Mouse (Mus musculus): ENCODE results near the gene Rabgap1l. TPM values are rescaled to one million over a fixed set of nuclear protein-coding genes. Genes with fewer than 3 reads are reported as not detected.

Gene Rabgap1l
- polyA plus RNA-seq, 1 experiment: 29.9 TPM

GRCm38 (mm10) chr1:160351146-160351879 lies 441.7 kb downstream of the Rabgap1l start:
- TF ChIP-seq POLR2A (IDR thresholded peaks at IDR 0.05; ENCODE audit: borderline replicate concordance, low read depth, low read length) (no peak), CTCF (IDR thresholded peaks at IDR 0.05; ENCODE audit: low read depth, low read length) (no peak)
- Histone ChIP-seq H3K4me3 (ENCODE audit: insufficient read depth, low read length) (no peak overlapping the region), H3K4me1 (ENCODE audit: control insufficient read depth, insufficient read depth, low read length) (peaks cover 2% of the 10 kb centered on the region), H3K27ac (ENCODE audit: insufficient read depth, low read depth, low read length) (no peak overlapping the region)

DNA sequence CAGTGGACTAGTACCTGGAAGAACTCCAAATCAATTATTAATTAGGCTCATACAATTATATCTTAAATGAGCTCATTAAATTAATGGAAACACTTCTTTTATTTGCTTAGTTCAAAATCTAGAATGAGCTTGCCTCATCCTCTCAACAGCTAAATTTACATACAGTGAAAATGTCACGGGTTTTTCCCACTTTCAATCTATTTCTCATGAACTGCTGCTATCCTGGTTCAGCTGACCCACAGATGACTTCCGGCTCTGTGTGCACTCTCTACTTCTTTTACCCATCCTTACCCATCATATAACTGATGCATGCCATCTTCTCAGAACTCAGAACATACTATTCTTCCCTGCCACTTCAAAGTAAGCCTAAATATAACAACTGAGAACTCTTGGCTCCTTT lies 452.4 kb downstream of the Rabgap1l start:
- TF ChIP-seq CTCF (IDR thresholded peaks at IDR 0.05; ENCODE audit: low read depth, low read length) (no peak), POLR2A (IDR thresholded peaks at IDR 0.05; ENCODE audit: borderline replicate concordance, low read depth, low read length) (no peak)
- Histone ChIP-seq H3K4me3 (ENCODE audit: insufficient read depth, low read length) (no peak overlapping the region), H3K4me1 (ENCODE audit: control insufficient read depth, insufficient read depth, low read length) (peaks cover 6% of the 10 kb centered on the region), H3K27ac (ENCODE audit: insufficient read depth, low read depth, low read length) (no peak overlapping the region)

DNA sequence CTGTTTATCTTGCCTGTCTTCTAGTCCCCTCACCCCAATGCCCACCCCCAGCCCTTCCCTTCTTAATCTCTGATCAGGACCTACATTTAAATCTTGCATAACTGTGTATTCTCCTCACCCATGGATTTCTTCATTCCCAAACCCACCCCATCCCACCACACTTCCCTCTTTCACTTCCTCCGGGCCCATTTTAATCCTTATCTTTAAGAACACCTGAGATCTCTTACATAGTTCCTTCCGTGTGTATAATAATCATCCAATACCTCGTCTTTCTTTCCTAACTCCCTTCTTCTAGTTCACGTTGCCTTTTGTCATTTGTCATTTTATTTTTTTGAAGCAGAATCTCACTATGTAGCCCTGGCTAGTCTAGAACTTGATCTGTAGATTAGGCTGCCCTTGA lies 453.6 kb downstream of the Rabgap1l start:
- TF ChIP-seq CTCF (IDR thresholded peaks at IDR 0.05; ENCODE audit: low read depth, low read length): no peak
- no peak for TF ChIP-seq POLR2A (IDR thresholded peaks at IDR 0.05; ENCODE audit: borderline replicate concordance, low read depth, low read length)
- Histone ChIP-seq H3K4me1 (ENCODE audit: control insufficient read depth, insufficient read depth, low read length) (peaks cover 6% of the 10 kb centered on the region), H3K27ac (ENCODE audit: insufficient read depth, low read depth, low read length) (no peak overlapping the region), H3K4me3 (ENCODE audit: insufficient read depth, low read length) (no peak overlapping the region)

DNA sequence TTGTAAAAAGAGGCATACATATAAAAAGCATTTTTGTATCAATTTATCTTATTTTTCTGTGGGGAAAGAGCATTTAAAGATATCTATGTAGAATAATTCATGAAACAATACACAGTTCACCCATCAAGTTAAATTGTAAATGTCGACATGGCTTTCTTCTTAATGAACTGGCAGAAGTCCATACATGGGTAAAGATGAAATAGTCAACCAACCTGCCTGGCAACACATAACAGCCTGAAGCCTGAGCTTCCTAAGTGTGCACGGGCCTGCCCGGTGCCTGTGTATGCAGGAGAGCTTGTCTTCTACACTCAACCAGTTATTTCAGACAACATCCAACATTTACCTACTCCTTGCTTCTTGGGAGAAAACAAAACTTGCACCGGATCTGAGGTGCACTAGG lies 458.2 kb downstream of the Rabgap1l start:
- H3K4me1 ChIP-seq (ENCODE audit: control insufficient read depth, insufficient read depth, low read length): peaks cover 8% of the 10 kb centered on the region
- no peak overlapping the region for H3K27ac ChIP-seq (ENCODE audit: insufficient read depth, low read depth, low read length)
- H3K4me3 ChIP-seq (ENCODE audit: insufficient read depth, low read length): no peak overlapping the region
- TF ChIP-seq CTCF (IDR thresholded peaks at IDR 0.05; ENCODE audit: low read depth, low read length) (no peak), POLR2A (IDR thresholded peaks at IDR 0.05; ENCODE audit: borderline replicate concordance, low read depth, low read length) (no peak)

DNA sequence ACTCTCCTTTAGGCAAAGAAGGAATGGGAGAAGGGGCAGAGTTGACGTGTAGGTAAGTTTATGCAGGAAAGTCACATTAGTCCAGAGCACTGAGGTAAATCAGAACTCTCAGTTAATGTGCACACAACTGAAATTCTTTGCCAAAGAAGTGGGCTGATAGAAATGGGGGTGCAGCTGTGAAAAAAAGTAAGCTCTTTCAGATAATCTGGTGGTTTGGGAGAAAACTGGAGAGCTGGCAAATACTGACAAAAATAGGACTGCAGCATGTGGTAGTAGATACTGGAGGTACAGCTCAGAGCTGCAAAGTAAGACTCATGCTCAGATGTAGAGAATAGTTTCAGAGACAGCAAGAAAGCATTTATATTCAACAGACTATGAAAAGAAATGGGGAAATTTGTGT lies 462.2 kb downstream of the Rabgap1l start:
- no peak overlapping the region for H3K27ac ChIP-seq (ENCODE audit: insufficient read depth, low read depth, low read length)

DNA sequence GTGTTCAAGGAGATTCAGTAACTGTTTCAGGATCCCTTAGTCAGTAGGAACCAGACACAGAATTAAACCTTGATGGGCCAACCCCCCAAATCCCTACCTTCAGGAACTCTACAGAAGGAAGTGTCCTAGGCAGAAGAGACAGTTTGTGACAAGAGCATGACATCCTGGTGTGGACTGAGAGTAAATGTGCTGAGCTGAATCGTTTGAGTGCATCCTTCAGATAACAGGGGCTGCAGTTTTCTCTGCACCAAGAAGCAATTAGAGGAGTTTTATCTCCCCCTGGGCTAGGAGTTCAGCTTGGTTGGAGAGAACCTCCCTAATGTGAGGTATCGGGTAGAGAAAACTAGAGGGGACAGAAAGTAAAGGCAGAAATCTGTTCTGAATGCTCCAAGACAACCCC lies 462.8 kb downstream of the Rabgap1l start:
- Histone ChIP-seq H3K27ac (ENCODE audit: insufficient read depth, low read depth, low read length) (no peak overlapping the region), H3K4me3 (ENCODE audit: insufficient read depth, low read length) (no peak overlapping the region), H3K4me1 (ENCODE audit: control insufficient read depth, insufficient read depth, low read length) (peaks cover 2% of the 10 kb centered on the region; the same call in 1 of the 2 replicates)
- no peak for TF ChIP-seq POLR2A (IDR thresholded peaks at IDR 0.05; ENCODE audit: borderline replicate concordance, low read depth, low read length)

More for the DNA sequence above, 462.2 kb downstream of the Rabgap1l start:
- no peak for TF ChIP-seq POLR2A (IDR thresholded peaks at IDR 0.05; ENCODE audit: borderline replicate concordance, low read depth, low read length)
- no peak for TF ChIP-seq CTCF (IDR thresholded peaks at IDR 0.05; ENCODE audit: low read depth, low read length)
- Histone ChIP-seq H3K4me3 (ENCODE audit: insufficient read depth, low read length) (no peak overlapping the region), H3K4me1 (ENCODE audit: control insufficient read depth, insufficient read depth, low read length) (peaks cover 2% of the 10 kb centered on the region; the same call in 1 of the 2 replicates)

DNA sequence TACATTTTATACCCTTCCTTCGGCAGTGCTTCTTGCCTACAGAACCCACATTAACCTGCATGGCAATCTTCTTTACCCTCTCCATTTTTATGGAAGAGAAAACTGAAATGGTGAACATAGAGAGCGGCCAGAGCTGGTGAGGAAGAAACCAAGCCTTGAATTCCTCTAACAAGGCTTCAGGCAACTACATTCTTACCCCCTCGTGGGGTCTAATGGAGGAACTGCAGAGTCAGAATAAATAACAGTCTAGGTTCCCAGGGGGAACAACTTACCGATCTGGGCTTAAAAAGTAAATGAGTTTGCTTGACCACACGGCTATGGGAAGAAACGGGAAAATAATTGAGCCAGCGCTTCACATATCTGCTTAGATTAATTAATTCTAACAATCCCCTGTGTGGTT lies 463.2 kb downstream of the Rabgap1l start:
- H3K27ac ChIP-seq (ENCODE audit: insufficient read depth, low read depth, low read length): no peak overlapping the region
- no peak for TF ChIP-seq CTCF (IDR thresholded peaks at IDR 0.05; ENCODE audit: low read depth, low read length)
- no peak for TF ChIP-seq POLR2A (IDR thresholded peaks at IDR 0.05; ENCODE audit: borderline replicate concordance, low read depth, low read length)
- H3K4me1 ChIP-seq (ENCODE audit: control insufficient read depth, insufficient read depth, low read length): peaks cover 2% of the 10 kb centered on the region; the same call in 1 of the 2 replicates
- H3K4me3 ChIP-seq (ENCODE audit: insufficient read depth, low read length): no peak overlapping the region

DNA sequence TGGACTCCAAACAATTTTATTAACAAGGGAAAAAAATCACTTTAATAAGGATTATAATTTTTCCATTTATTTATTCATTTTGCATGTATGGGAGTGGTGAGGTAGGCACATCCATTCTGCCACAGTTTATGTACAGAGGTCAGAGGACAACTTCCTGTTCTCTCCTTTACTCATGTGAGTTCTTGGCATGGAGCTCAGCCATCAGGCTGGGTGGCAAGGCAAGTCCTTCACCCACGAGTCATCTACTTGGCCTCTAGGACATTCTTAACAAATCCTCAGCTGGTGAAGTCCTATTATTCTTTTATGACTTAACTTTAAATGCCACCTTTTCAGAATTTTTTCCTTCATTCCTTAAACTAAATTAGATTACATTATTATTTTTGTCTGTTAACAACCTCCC lies 465.5 kb downstream of the Rabgap1l start:
- H3K4me1 ChIP-seq (ENCODE audit: control insufficient read depth, insufficient read depth, low read length): peaks cover 5% of the 10 kb centered on the region
- TF ChIP-seq CTCF (IDR thresholded peaks at IDR 0.05; ENCODE audit: low read depth, low read length): no peak
- TF ChIP-seq POLR2A (IDR thresholded peaks at IDR 0.05; ENCODE audit: borderline replicate concordance, low read depth, low read length): no peak
- no peak overlapping the region for H3K27ac ChIP-seq (ENCODE audit: insufficient read depth, low read depth, low read length)
- no peak overlapping the region for H3K4me3 ChIP-seq (ENCODE audit: insufficient read depth, low read length)

DNA sequence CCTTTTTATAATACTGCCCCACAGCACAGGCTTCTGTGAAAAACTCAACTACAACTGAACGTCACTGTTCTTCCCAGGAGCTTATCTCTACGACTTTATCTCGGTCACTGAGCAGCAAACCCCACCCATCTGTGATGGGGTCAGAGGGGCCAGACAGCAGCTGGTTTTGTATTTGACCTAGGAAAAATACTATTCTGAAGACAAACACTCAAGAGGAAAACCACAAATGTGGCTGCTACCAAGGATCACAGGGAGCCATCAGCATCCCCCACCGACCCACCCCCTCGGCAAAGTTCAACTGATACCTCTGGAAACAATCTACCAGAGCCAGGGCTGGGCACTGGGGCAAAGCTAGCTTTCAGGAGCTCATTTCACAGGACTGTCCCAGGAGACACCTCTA lies 467.5 kb downstream of the Rabgap1l start:
- H3K4me3 ChIP-seq (ENCODE audit: insufficient read depth, low read length): no peak overlapping the region
- no peak overlapping the region for H3K27ac ChIP-seq (ENCODE audit: insufficient read depth, low read depth, low read length)
- no peak for TF ChIP-seq CTCF (IDR thresholded peaks at IDR 0.05; ENCODE audit: low read depth, low read length)
- no peak for TF ChIP-seq POLR2A (IDR thresholded peaks at IDR 0.05; ENCODE audit: borderline replicate concordance, low read depth, low read length)
- H3K4me1 ChIP-seq (ENCODE audit: control insufficient read depth, insufficient read depth, low read length): peaks cover 7% of the 10 kb centered on the region

DNA sequence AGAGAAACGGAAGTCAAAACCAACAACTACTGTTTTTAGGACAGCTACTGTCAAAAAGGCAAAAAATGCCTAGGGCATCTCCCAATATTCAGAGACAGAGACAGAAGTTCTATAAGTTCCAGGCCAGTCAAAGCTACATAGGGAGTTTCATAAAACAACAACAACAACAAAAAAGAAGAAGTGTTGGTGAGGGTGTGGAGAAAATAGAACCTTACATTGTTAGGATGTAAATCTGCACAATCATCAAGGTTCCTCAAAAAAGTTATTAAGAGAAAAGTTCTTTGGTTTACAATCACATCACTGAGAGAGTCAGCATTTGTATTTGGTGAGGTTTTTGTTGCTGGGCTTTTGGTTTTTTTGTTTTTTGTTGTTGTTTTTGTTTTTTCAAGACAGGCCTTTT lies 472.3 kb downstream of the Rabgap1l start:
- Histone ChIP-seq H3K27ac (ENCODE audit: insufficient read depth, low read depth, low read length) (peak overlapping the region; percentile 24; the same call in 1 of the 2 replicates), H3K4me1 (ENCODE audit: control insufficient read depth, insufficient read depth, low read length) (peaks cover 7% of the 10 kb centered on the region), H3K4me3 (ENCODE audit: insufficient read depth, low read length) (no peak overlapping the region)
- TF ChIP-seq POLR2A (IDR thresholded peaks at IDR 0.05; ENCODE audit: borderline replicate concordance, low read depth, low read length): no peak
- TF ChIP-seq CTCF (IDR thresholded peaks at IDR 0.05; ENCODE audit: low read depth, low read length): no peak
